Mouse (Mus musculus): ENCODE data around the gene Gucy2c. TPM values are rescaled to one million over a fixed set of nuclear protein-coding genes. Genes with fewer than 3 reads are reported as not detected.

The Gucy2c gene
- polyA plus RNA-seq, 1 experiment, result not detected

GRCm38 (mm10) chr6:136769859-136770258 is 11.7 kb downstream of the Gucy2c start:
- TF ChIP-seq POLR2A (IDR thresholded peaks at IDR 0.05; ENCODE audit: insufficient read depth, low read depth, low read length) (no peak), CTCF (IDR thresholded peaks at IDR 0.05; ENCODE audit: insufficient read depth, low read depth, low read length) (no peak)
- 85% methylated on average over 7 of the region's 7 CpGs for WGBS
- Histone ChIP-seq H3K4me3 (ENCODE audit: insufficient read depth, low read depth, low read length) (no peak overlapping the region), H3K4me1 (ENCODE audit: control insufficient read depth, insufficient read depth, low read length) (no peaks in the 10 kb centered on the region), H3K27ac (ENCODE audit: insufficient read depth, low read depth, low read length) (no peak overlapping the region)

- Histone ChIP-seq H3K4me3 (ENCODE audit: insufficient read depth, low read depth, low read length) (no peak overlapping the region), H3K27ac (ENCODE audit: insufficient read depth, low read depth, low read length) (no peak overlapping the region), H3K4me1 (ENCODE audit: control insufficient read depth, insufficient read depth, low read length) (no peaks in the 10 kb centered on the region)
- 83% methylated on average over 8 of the region's 8 CpGs for WGBS
- TF ChIP-seq POLR2A (IDR thresholded peaks at IDR 0.05; ENCODE audit: insufficient read depth, low read depth, low read length) (no peak), CTCF (IDR thresholded peaks at IDR 0.05; ENCODE audit: insufficient read depth, low read depth, low read length) (no peak)
Observed at GRCm38 (mm10) chr6:136769143-136769542, 12.4 kb downstream of the Gucy2c start.

- TF ChIP-seq CTCF (IDR thresholded peaks at IDR 0.05; ENCODE audit: insufficient read depth, low read depth, low read length) (no peak), POLR2A (IDR thresholded peaks at IDR 0.05; ENCODE audit: insufficient read depth, low read depth, low read length) (no peak)
- WGBS, result 50% methylated on average over 1 of the region's 1 CpGs
- Histone ChIP-seq H3K4me1 (ENCODE audit: control insufficient read depth, insufficient read depth, low read length) (no peaks in the 10 kb centered on the region), H3K4me3 (ENCODE audit: insufficient read depth, low read depth, low read length) (no peak overlapping the region), H3K27ac (ENCODE audit: insufficient read depth, low read depth, low read length) (no peak overlapping the region)
Observed at GRCm38 (mm10) chr6:136763912-136764311, 17.7 kb downstream of the Gucy2c start.

GRCm38 (mm10) chr6:136750567-136750966 is 31.0 kb downstream of the Gucy2c start:
- TF ChIP-seq POLR2A (IDR thresholded peaks at IDR 0.05; ENCODE audit: insufficient read depth, low read depth, low read length) (no peak), CTCF (IDR thresholded peaks at IDR 0.05; ENCODE audit: insufficient read depth, low read depth, low read length) (no peak)
- WGBS, result 90% methylated on average over 11 of the region's 11 CpGs
- no peak overlapping the region for H3K4me3 ChIP-seq (ENCODE audit: insufficient read depth, low read depth, low read length)
- H3K4me1 ChIP-seq (ENCODE audit: control insufficient read depth, insufficient read depth, low read length), result no peaks in the 10 kb centered on the region
- H3K27ac ChIP-seq (ENCODE audit: insufficient read depth, low read depth, low read length), result no peak overlapping the region

DNA sequence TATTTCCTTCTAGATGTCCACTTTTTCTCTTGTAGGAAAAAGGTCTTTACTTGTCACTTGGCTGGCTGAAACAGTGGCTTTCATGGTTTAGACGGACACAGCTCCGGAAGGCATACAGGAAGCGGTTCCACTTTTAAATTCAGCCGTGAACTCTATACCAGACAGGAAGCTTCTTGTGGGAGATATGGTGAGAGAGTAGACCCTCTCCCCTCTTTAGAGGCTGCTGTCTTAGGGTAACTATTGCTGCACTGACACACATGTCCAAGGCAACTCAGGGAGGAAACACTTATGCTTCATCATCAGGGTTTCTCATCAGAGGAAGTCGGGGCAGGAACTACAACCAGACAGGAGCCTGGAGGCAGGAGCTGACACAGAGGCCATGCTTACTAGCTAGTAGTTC is 36.0 kb downstream of the Gucy2c start:
- no peak overlapping the region for H3K4me3 ChIP-seq (ENCODE audit: insufficient read depth, low read depth, low read length)
- H3K4me1 ChIP-seq (ENCODE audit: control insufficient read depth, insufficient read depth, low read length), result no peaks in the 10 kb centered on the region
- WGBS, result 88% methylated on average over 5 of the region's 5 CpGs
- no peak overlapping the region for H3K27ac ChIP-seq (ENCODE audit: insufficient read depth, low read depth, low read length)
- no peak for TF ChIP-seq POLR2A (IDR thresholded peaks at IDR 0.05; ENCODE audit: insufficient read depth, low read depth, low read length)
- TF ChIP-seq CTCF (IDR thresholded peaks at IDR 0.05; ENCODE audit: insufficient read depth, low read depth, low read length), result no peak

DNA sequence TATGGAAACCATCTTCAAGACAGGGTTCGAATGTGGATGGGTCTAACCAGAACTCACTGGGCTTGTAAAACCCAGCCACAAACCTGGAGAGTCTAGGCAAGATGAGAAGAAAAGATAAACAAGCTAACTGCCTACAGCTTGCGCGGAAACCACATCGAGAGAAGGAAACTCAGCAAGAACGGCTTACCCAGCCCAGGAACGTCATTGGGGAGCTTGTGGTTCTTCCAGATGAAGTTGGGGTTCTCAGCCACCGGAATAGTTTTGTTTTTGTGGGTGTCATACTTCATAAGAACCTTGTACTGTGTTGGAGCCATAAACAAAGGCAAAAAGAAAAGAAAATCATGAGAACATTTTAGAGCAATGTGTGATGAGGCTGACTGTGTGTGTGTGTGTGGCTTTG is 37.8 kb downstream of the Gucy2c start:
- TF ChIP-seq POLR2A (IDR thresholded peaks at IDR 0.05; ENCODE audit: insufficient read depth, low read depth, low read length), result no peak
- TF ChIP-seq CTCF (IDR thresholded peaks at IDR 0.05; ENCODE audit: insufficient read depth, low read depth, low read length), result no peak
- Histone ChIP-seq H3K4me1 (ENCODE audit: control insufficient read depth, insufficient read depth, low read length) (no peaks in the 10 kb centered on the region), H3K4me3 (ENCODE audit: insufficient read depth, low read depth, low read length) (no peak overlapping the region), H3K27ac (ENCODE audit: insufficient read depth, low read depth, low read length) (no peak overlapping the region)
- 87% methylated on average over 7 of the region's 7 CpGs for WGBS

GRCm38 (mm10) chr6:136742352-136743118 is 39.0 kb downstream of the Gucy2c start:
- no peak overlapping the region for H3K27ac ChIP-seq (ENCODE audit: insufficient read depth, low read depth, low read length)
- WGBS, result 37% methylated on average over 10 of the region's 10 CpGs
- no peaks in the 10 kb centered on the region for H3K4me1 ChIP-seq (ENCODE audit: control insufficient read depth, insufficient read depth, low read length)
- no peak overlapping the region for H3K4me3 ChIP-seq (ENCODE audit: insufficient read depth, low read depth, low read length)
- TF ChIP-seq POLR2A (IDR thresholded peaks at IDR 0.05; ENCODE audit: insufficient read depth, low read depth, low read length) (no peak), CTCF (IDR thresholded peaks at IDR 0.05; ENCODE audit: insufficient read depth, low read depth, low read length) (no peak)

DNA sequence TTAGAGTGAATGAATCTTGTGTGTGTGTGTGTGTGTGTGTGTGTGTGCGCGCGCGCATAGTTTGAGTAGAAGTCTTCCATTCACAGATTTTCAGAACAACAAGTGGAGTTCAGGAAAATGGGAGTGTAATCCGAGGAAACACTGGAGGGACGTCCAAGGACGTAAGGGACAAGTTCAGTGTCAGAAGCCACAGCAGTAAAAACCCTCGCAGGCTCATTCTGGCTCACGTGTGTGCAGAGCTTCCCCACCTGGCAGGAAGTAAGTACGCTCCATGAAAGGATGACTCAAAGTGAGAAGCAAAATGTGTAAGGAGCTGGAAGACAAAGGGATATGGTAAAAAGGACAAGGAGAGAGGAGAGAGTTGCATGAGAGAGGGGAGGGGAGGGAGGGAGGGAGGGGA is 40.3 kb downstream of the Gucy2c start:
- WGBS, result 84% methylated on average over 10 of the region's 10 CpGs
- TF ChIP-seq CTCF (IDR thresholded peaks at IDR 0.05; ENCODE audit: insufficient read depth, low read depth, low read length) (no peak), POLR2A (IDR thresholded peaks at IDR 0.05; ENCODE audit: insufficient read depth, low read depth, low read length) (no peak)

GRCm38 (mm10) chr6:136735766-136736165 is 45.8 kb downstream of the Gucy2c start:
- WGBS, result 81% methylated on average over 7 of the region's 7 CpGs
- H3K4me1 ChIP-seq (ENCODE audit: control insufficient read depth, insufficient read depth, low read length), result no peaks in the 10 kb centered on the region
- no peak overlapping the region for H3K4me3 ChIP-seq (ENCODE audit: insufficient read depth, low read depth, low read length)
- TF ChIP-seq POLR2A (IDR thresholded peaks at IDR 0.05; ENCODE audit: insufficient read depth, low read depth, low read length) (no peak), CTCF (IDR thresholded peaks at IDR 0.05; ENCODE audit: insufficient read depth, low read depth, low read length) (no peak)
- no peak overlapping the region for H3K27ac ChIP-seq (ENCODE audit: insufficient read depth, low read depth, low read length)

More for the DNA sequence above, 40.3 kb downstream of the Gucy2c start:
- Histone ChIP-seq H3K4me3 (ENCODE audit: insufficient read depth, low read depth, low read length) (no peak overlapping the region), H3K4me1 (ENCODE audit: control insufficient read depth, insufficient read depth, low read length) (no peaks in the 10 kb centered on the region), H3K27ac (ENCODE audit: insufficient read depth, low read depth, low read length) (no peak overlapping the region)

All from olfactory bulb, adult 2 months (tissue).